Mouse (Mus musculus) frontal cortex, adult 2 months (tissue): Measurements from ENCODE around the gene Dgki. TPM values are rescaled to one million over a fixed set of nuclear protein-coding genes. Genes with fewer than 3 reads are reported as not detected.

Experiments used
- DNase-seq, 2 experiments: peaks; one replicate each; pipeline ENCODE4 v3.0.0; 2022; ENCODE audit warnings: low spot score in 1 of 2; ENCODE audit errors: extremely low spot score in 1 of 2
- polyA plus RNA-seq: library from polyadenylated mRNA; depleted of rRNA; stranded (reverse); fragments of >200 nt; gene quantifications from 2 replicates; pipeline ENCODE4 v1.2.3, GENCODE M21; 2012

Dgki gene
- polyA plus RNA-seq, 1 experiment, result 11.4 TPM

DNA sequence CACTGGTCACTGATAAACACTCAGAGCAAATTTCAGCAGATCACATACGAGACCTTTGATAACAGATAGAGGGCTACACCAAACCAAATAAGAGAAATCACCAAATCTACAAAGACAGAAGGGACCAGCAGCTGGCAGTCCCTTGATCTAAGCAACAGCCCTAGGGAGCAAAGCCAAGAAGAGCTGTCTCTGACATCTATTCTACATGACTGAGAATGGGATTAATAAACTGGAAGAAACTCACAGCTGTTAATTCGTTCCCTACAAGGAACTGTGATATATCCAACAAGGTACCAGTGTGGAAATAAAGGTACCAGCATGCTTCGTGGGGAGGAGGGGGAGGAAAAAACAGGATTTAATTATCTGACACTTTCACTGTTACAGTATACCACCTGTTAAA lies 349.3 kb downstream of the Dgki start:
- DNase-seq, result no peak

DNA sequence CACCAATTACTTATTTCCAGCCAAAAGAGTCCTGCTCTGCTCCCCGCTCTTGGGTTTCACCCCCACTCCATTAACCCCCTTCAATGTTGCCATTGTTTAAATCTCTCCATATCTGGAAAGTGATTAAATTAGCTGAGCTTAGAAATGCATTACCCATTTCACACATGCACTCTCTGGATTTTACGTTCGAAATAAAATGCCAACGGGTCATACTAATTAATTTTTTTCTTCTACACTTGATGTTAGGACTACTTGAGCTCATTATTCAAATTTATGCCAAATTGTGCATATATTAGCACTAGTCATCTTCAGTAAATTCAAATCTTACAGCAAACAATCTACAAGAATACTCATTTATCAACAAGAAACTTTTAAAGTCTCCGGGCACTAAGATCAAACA lies 352.1 kb downstream of the Dgki start:
- DNase-seq, result no peak

DNA sequence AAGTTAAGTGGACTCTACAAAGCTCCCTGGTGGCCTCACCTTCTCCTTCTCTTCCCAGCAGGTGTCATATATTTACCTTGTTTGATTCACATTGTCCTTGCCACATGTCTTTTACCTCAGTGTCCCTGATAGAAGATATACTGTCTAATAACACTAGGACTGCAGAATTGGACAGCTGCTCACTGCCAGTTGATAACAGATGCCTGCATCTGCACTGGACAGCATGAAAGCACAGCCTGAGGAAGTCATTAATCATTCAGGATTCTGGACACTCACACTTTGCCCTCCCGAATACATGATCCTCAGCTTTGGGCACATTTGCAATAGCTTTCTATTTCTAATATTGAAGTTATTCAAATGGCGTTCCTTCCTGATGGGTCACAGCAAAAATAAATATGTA lies 362.5 kb downstream of the Dgki start:
- DNase-seq, result no peak

DNA sequence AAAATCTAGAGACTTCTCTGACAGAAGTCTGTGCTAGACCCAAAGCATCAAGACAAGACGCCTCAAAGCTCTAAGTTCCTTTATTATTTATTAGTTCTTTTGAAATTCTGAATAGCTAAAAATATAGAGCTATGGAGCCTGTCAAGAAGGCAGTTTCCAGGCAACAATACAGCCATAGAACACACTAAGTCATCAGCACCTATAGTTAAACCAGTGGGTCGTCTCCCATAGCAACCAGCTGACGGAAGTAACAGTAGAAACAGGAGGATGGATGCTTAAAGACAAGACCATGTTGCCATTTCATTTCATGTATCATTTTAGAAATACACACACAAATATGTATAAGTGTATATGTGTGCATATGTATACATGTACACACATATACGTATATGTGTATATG lies 363.2 kb downstream of the Dgki start:
- no peak for DNase-seq

DNA sequence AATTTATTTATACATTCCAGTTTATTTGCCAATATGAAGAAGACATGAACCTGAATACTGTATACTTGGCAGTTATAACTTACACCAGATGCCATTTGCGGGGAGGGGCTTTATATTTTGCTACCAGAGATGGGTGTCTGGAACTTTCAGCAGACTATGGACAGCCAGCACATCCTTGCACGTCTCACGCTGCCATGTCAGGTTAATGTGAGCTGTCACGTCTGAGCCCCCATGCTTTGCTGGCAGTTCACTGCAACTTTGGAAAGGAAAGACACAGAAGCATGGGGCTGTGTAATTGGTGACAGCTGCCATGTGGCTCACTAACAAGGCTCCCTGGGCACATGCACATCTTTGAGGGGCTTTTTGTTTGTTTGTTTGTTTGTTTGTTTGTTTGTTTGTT lies 368.5 kb downstream of the Dgki start:
- no peak for DNase-seq

DNA sequence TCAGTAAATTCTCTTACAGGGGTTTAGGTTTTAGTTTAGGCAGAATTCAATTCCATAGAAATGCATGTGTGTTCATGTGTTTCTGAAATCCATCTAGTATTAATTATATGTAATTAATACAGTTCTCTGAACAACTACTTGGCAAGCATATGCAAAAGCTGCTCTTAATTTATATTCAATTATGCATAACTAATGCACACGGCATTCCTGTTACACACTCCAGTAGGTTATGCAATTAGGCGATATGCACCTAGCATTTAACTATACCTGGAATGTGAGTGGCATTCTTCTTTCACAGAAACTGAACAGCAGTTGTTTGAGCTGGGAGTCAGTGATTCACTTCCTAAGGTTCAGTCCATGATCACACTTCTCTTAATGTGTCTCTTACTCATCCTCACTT lies 370.2 kb downstream of the Dgki start:
- DNase-seq, result no peak

DNA sequence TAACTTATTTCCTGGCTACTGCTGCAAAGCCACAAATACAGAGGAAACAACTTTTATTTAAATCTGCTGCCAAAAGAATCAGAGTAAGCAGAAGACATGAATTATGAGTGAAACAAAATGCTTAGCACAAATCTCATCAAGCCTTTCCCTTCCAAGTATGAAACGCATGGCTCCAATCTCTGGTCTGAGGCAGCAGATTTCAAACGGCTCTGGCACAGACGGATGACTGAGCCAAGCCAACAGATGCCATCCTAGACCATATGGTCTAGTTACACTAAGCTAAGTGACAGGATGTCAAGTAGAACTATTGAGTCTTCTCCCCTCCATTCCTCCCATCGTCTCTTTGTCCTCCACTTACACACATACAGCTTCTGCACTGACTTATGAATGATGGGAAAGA lies 373.5 kb downstream of the Dgki start:
- DNase-seq, result peak in 1 of 2 experiments; percentile 31

DNA sequence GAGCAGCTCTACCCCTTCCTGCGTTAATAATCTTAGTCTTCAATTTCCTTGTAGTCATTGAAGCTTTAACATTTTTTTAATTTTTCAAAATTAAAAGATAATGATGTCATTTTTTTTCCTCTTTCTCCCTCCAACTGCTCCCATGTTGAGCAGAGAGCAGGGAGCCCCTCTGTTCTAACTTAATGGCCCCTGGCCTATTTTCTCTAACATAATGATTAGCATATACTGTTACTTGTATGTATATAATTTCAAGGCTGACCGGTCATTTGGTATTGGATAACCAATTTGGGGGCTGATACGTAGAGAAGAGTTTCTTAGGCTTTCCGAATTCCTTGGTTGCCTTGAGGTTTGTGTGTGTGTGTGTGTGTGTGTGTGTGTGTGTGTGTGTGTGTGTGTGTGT lies 378.0 kb downstream of the Dgki start:
- DNase-seq, result no peak

DNA sequence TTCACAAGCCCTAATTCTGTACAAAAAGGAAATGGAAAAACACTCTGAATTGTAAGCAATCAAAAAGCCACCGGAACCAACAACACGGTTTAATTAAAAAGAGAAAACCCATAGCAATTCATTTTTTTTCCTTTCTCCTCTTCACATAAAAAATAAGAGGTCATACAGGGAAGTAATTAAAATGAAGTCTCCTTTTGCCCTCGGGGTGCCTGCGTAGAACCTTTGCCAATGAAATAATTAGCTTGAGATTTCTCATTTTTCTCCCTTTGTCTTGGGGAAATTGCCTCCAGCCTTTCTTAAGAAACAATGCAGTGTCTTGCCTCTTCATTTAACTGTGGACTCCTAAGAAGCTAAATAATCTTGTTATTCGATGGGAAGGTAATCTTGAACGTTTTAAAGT lies 388.4 kb downstream of the Dgki start:
- DNase-seq, result no peak

DNA sequence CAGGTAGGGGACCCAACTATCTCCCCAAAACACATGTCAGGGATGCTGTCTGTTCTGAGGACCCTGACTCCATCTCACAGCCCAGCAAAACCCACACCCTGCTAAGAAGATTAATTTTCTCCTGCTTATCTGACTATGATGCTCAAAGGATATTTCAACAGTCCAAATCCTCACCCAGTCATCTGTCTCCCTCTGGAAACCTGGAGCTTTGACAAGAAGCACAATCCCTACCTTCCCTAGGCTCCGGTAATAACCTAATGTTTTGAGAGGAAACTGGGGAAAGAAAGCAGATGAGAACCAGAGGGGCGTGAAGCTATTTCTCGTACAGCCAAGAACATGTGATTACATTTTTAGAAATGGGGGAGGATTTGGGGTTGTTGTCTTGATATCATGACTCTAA lies 392.8 kb downstream of the Dgki start:
- no peak for DNase-seq

DNA sequence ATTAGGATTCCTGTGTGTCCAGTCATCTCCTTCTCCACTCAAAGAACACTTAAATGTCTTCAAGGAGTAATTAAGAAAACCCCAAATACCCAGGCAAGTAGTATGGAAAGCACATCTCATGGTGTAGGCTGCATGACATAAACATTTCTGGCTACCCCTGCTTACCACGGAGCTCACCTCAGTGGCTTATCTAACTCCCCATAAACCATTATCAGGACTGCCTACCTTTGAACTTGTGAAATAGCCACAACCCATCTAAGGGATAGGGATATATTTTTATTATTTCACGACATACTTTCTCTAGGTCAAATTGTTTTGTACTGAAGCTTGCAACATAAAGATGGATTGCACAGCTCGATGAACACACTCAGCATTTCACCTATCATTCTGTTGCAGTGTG lies 394.0 kb downstream of the Dgki start:
- no peak for DNase-seq

DNA sequence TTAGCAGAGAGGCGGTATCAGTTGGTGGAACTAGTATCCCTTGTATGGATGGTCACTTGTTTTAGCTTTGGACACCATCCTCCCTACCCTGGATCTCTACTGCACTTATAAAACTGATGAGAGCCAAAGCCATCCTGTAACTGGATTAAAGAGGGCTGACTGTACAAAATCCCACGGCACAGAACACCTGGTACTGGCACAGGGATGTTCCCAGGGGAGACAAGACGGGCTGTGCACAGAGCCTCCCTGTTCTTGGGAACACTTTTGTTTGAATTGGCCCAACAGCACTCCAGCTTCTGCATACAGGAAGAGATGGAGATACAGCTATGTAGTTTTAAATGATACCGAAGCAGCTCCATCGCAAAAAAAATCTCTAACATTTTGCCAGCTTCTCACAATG lies 395.1 kb downstream of the Dgki start:
- no peak for DNase-seq

DNA sequence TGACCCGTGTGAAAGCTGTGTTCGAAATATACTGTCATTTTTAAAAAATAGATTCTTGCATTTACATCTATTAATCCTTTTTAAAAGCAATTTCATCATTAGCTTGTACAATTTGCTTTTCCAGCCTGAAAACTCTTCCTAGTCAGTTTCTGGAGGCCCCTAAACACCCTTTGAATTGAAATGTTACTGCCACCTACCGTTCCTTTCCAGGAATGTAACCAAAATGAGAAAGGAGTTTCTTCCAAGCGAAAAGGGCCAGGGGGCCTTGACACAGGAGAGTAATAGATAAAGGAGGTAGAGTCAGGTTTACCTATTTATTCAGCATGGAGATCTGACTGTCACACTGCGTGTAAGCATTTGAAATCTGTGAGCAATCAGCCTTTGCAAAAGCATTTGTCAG lies 396.2 kb downstream of the Dgki start:
- peak in 1 of 2 experiments; percentile 90 for DNase-seq

DNA sequence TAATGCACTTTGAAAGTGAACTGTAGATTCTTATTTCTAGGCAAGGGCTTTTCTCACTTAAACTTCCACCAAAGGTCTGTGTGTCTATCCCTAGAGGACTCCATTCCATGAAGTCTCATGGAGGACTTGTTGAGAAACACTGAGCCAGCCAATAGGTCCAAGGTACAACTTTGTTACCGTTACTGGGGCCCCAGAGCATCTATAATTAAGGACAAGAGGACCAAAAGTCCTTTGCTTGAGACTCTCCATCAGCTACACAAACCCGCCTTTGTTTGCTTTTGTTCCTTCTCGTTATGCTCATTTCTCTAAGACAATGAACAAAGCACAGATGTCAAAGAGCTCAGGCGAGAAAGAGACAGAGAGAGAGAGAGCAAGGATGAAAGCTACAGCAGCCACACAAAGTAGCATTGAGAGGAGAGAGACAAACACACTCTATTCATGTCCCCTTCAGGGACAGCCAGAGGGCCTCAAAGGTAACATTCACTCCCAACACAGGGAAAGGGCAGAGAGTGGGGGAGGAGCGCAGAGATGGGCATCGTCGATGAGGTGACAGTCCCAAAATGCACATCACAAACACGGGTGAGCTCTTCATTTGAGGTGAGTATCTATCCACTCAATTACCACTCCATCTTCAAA lies 396.7 kb downstream of the Dgki start:
- no peak for DNase-seq

DNA sequence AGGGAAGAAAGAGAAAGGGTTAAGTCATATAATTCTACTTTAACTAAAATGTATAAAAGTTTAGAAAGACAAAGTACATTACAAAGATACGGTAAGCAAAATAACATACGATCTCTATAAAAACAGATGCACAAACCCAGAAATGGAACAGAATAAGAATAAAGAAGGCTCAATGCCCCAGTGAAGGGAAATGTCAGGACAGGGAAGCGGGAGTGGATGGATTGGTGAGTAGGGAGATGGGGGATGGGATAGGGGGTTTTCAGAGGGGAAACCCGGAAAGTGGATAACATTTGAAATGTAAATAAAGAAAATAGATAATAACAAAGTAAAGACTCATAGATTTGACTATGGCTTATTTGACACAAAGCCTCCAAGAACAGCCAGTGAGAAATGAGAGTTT lies 400.1 kb downstream of the Dgki start:
- DNase-seq, result no peak

DNA sequence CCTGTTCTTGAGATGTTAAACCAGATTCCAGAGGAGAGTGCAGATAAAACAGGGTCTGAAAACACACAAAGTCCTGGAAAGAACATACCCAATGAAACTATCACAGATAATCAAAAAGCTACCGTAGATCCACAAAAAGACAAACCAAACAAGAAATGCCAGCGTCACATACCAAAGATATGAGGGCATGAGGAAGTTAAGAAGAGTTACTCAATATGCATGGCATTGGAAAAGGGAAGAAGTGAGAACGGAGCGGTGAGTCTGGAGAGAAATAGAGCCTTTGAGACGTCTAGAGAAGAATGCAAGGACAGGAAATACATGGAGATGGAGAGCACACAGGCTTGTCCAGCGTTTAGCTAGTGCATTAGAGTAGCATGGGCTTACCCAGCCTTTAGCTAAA lies 401.6 kb downstream of the Dgki start:
- DNase-seq, result no peak

DNA sequence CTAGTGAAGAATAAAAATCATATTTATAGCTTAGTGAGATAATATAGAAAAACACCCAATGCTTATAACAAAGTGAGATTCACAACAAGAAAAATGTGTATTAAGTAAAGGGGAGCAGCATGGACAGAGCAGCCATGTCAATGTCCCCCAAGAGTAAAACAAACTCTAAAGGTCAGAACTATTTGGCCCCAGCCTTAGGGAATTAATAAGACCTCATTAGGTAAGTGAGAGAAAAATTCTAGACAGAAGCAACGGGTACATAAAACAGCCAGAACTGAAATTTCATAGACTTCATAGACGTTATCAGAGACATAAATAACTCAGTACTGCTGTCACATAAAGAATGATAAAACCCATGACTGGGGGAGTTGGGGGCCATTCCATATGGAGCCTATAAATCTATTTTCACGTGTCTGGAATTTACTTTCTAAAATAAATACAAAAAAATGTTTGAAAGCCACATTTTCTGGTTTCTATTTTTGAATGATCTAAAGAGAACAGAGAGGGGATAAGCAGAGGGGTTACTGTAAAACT lies 402.3 kb downstream of the Dgki start:
- no peak for DNase-seq

DNA sequence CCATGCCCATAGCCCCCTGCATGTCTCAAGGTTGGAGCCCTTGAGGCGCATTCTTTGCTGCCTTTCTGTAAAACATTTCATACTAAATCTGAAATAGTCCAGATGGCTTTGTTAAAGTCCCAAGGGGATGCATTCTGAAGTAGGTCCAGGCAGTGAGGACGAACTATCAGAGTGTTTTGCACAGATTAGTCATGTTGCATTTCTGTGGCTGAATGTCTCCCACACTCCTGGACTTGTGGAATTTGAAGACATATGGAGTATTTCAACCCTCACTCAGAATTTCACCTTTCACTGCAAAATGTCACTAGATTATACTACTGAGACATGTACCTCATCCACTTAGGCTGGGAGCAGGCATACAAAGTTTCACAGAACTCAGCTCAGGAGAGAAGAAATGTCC lies 403.3 kb downstream of the Dgki start:
- peak in 1 of 2 experiments; percentile 36 for DNase-seq

DNA sequence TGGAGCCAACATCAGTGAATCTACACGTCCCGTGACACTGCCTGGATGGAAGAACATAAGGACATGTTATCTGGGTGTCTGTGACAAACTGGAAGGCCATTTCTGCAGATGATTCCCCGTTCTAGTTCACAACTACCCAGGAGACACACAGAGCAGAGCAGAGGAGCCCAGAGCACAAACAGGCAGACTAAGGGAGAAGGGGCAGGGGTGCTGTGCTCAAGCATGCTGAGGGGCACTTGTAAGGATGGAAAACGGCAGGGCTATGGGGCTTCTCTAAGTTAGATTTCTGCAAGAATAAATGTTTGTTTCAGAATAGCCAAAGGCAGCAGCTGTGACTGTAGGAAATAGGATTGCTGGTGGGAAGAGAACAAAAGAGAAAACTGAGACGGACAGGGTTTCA lies 408.2 kb downstream of the Dgki start:
- no peak for DNase-seq

DNA sequence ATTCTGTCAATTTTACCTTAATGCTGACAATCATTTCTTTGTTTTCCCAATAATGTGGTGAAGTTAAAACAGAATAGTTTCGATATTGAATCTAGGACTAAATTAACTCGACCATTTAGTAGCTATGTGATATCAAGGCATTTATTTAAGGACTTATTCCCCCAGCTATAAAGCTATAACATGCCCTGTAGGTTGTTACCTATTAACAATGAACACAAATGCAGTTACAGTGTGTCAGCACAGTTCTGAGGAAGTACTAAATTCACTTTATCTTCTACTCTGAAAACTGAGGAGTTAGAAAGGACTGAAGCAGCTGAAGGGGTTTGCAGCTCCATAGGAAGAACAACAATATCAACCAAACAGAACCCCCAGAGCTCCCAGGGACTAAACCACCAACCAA lies 409.2 kb downstream of the Dgki start:
- no peak for DNase-seq

DNA sequence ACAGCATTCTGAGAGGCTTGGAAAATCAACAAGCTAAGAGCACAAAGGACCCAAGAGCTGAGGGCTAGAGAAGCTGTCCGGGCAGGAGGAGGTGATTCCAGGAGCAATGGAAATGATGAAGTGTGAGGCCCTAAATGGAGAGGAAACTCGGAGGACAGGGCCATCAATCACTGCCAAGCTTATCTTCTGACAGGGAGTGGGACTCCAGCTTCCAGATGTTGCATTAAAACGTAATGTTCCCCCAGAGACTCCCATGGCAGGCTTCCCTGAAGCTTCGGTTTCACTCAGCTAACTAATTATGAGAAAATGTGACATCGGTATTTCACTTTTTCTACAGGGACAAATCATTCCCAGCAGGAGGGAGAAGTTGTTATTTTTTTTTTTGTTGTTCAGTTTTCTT lies 409.7 kb downstream of the Dgki start:
- no peak for DNase-seq

DNA sequence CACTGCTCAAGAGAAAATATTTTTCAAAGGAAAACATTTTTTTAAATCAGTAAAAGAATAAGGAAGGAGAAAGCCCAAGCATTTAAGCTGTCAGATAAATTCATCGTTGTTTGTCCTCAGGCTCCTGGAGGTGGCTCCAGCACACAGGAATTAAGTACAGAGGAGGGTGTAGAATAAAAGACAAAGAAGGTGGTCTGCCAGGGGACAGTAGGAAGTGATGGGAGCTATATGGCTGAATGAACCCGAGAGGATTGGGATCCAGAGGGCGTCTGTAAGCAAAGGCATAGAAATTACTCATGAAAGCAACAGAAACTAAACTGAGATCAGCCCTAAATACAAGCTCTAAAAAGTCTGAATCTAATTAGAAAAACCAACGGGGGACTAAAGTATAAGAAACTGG lies 418.7 kb downstream of the Dgki start:
- no peak for DNase-seq

DNA sequence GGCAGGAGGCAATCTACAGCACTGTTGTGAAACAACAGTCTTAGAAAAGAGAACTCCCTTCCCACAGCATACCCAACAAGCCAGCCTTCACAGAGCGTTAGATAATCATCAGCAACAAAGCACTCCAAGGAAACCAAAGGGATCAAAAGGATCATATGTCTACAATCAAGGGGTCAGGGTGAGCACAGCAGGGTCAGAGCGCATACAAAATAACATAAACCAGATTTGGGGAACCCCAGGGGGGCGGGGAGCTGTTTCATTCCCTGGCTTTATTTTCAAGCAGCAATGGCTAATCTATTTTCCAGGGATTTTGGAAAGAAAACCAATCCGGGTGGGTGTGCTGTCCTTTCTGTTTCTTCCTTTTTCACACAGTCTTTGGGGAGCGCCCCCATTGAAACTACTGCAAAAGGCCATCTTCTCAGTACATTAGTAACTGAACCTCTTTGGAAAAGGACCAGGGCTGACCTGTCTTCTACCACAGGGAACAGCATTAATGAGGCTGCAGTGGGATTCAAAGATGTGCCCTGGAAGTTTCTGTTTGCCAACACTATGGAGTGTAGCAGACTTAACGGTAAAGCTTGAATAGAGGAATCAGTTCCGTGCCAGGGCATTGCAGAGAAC lies 419.2 kb downstream of the Dgki start:
- no peak for DNase-seq
